Mouse (Mus musculus) midbrain, embryonic 13.5 days (tissue): ENCODE measurements around the gene Lrrfip1. TPM values are rescaled to one million over a fixed set of nuclear protein-coding genes. Genes with fewer than 3 reads are reported as not detected.

ENCODE experiments used
- ATAC-seq: fragments of 200-750 bp; cut with Nextera tagmentation; 2 replicates; pipeline ENCODE4 v1.8.0; 2017; ENCODE audit warnings: mild to moderate bottlenecking, moderate TSS enrichment, moderate library complexity
- H3K27ac ChIP-seq: fragments of 300-500 bp; sonication (generic); 2 replicates; pipeline ENCODE4 v1.5.1; 2015; ENCODE audit warnings: inconsistent platforms, mild to moderate bottlenecking, moderate library complexity
- H3K27me3 ChIP-seq: fragments of 300-500 bp; sonication (generic); 2 replicates; pipeline ENCODE4 v1.6.1; 2015; ENCODE audit warnings: mild to moderate bottlenecking, inconsistent platforms
- H3K36me3 ChIP-seq: fragments of 300-500 bp; sonication (generic); 2 replicates; pipeline ENCODE4 v1.6.1; 2015; ENCODE audit warnings: mild to moderate bottlenecking, inconsistent platforms
- H3K4me1 ChIP-seq: fragments of 300-500 bp; sonication (generic); replicated peaks from 2 replicates; pipeline ENCODE4 v1.6.1; 2015; ENCODE audit warnings: inconsistent platforms
- H3K4me2 ChIP-seq: fragments of 300-500 bp; sonication (generic); replicated peaks from 2 replicates; pipeline ENCODE4 v1.6.1; 2015; ENCODE audit warnings: moderate library complexity, mild to moderate bottlenecking, inconsistent platforms
- H3K4me3 ChIP-seq: fragments of 300-500 bp; sonication (generic); replicated peaks from 2 replicates; pipeline ENCODE4 v1.5.1; 2015; ENCODE audit warnings: mild to moderate bottlenecking, inconsistent platforms
- H3K9ac ChIP-seq: fragments of 300-500 bp; sonication (generic); replicated peaks from 2 replicates; pipeline ENCODE4 v1.6.1; 2015; ENCODE audit warnings: mild to moderate bottlenecking, inconsistent platforms
- H3K9me3 ChIP-seq: fragments of 300-500 bp; sonication (generic); 2 replicates; pipeline ENCODE4 v1.6.1; 2016; ENCODE audit warnings: mild to moderate bottlenecking, inconsistent platforms
- WGBS: fragments of 180-500 bp; shearing (Covaris S2); methylation state at CpG from one replicate; pipeline ENCODE4 v1.1.7; 2015; 5-methylcytosine and 5-hydroxymethylcytosine counted together
- polyA plus RNA-seq: library from polyadenylated mRNA; unstranded; fragments of >200 nt; fragmentation: Nextera tagmentation; extraction: Ambion mirVana; gene quantifications from 2 replicates; pipeline ENCODE4 v1.2.1, GENCODE M21; 2015

The Lrrfip1 gene
- polyA plus RNA-seq, 1 experiment from 2014 or later: 23.0 TPM

GRCm38 (mm10) chr1:91032393-91032971, 33.9 kb downstream of the Lrrfip1 start:
- no peak overlapping the region for H3K4me2 ChIP-seq
- no peaks in the 10 kb centered on the region for H3K4me1 ChIP-seq
- WGBS: 82% methylated on average over 11 of the region's 11 CpGs
- no peaks in the 10 kb centered on the region for H3K36me3 ChIP-seq
- H3K27ac ChIP-seq: no peak overlapping the region
- no peak overlapping the region for H3K9ac ChIP-seq
- H3K4me3 ChIP-seq: no peak overlapping the region
- H3K9me3 ChIP-seq: no peaks in the 10 kb centered on the region
- no peaks in the 10 kb centered on the region for H3K27me3 ChIP-seq
- ATAC-seq: no peak

GRCm38 (mm10) chr1:91034547-91034946, 36.0 kb downstream of the Lrrfip1 start:
- Histone ChIP-seq H3K36me3 (no peaks in the 10 kb centered on the region), H3K9ac (no peak overlapping the region), H3K27me3 (no peaks in the 10 kb centered on the region), H3K9me3 (no peaks in the 10 kb centered on the region), H3K4me2 (no peak overlapping the region), H3K4me1 (peaks cover 11% of the 10 kb centered on the region), H3K4me3 (no peak overlapping the region), H3K27ac (no peak overlapping the region)
- no peak for ATAC-seq
- WGBS: 86% methylated on average over 3 of the region's 3 CpGs

GRCm38 (mm10) chr1:91035266-91035665, 36.7 kb downstream of the Lrrfip1 start:
- Histone ChIP-seq H3K4me1 (peaks cover 13% of the 10 kb centered on the region), H3K4me3 (no peak overlapping the region), H3K9me3 (no peaks in the 10 kb centered on the region), H3K27ac (no peak overlapping the region), H3K9ac (no peak overlapping the region), H3K36me3 (no peaks in the 10 kb centered on the region), H3K4me2 (no peak overlapping the region), H3K27me3 (no peaks in the 10 kb centered on the region)
- 75% methylated on average over 2 of the region's 2 CpGs for WGBS
- ATAC-seq: no peak

GRCm38 (mm10) chr1:91037213-91037612, 38.7 kb downstream of the Lrrfip1 start:
- Histone ChIP-seq H3K27ac (no peak overlapping the region), H3K4me1 (peaks cover 13% of the 10 kb centered on the region), H3K9me3 (no peaks in the 10 kb centered on the region), H3K9ac (no peak overlapping the region), H3K36me3 (no peaks in the 10 kb centered on the region), H3K4me2 (no peak overlapping the region), H3K4me3 (no peak overlapping the region), H3K27me3 (no peaks in the 10 kb centered on the region)
- WGBS: 89% methylated on average over 4 of the region's 4 CpGs
- no peak for ATAC-seq

- no peaks in the 10 kb centered on the region for H3K9me3 ChIP-seq
- H3K27me3 ChIP-seq: no peaks in the 10 kb centered on the region
- H3K9ac ChIP-seq: no peak overlapping the region
- no peak overlapping the region for H3K4me2 ChIP-seq
- WGBS: 93% methylated on average over 6 of the region's 6 CpGs
- no peaks in the 10 kb centered on the region for H3K36me3 ChIP-seq
- no peak overlapping the region for H3K27ac ChIP-seq
- H3K4me1 ChIP-seq: peaks cover 16% of the 10 kb centered on the region
- H3K4me3 ChIP-seq: no peak overlapping the region
- no peak for ATAC-seq
Observed at GRCm38 (mm10) chr1:91038010-91038409, 39.5 kb downstream of the Lrrfip1 start.

- no peak overlapping the region for H3K9ac ChIP-seq
- H3K27me3 ChIP-seq: no peaks in the 10 kb centered on the region
- H3K4me2 ChIP-seq: no peak overlapping the region
- no peak overlapping the region for H3K27ac ChIP-seq
- no peaks in the 10 kb centered on the region for H3K36me3 ChIP-seq
- H3K4me3 ChIP-seq: no peak overlapping the region
- ATAC-seq: no peak
- WGBS: 47% methylated on average over 6 of the region's 6 CpGs
- peaks cover 20% of the 10 kb centered on the region for H3K4me1 ChIP-seq
- H3K9me3 ChIP-seq: no peaks in the 10 kb centered on the region
Observed at GRCm38 (mm10) chr1:91038531-91038930, 40.0 kb downstream of the Lrrfip1 start.

- Histone ChIP-seq H3K4me3 (no peak overlapping the region), H3K27me3 (no peaks in the 10 kb centered on the region), H3K27ac (no peak overlapping the region), H3K4me2 (no peak overlapping the region), H3K4me1 (peaks cover 20% of the 10 kb centered on the region), H3K9me3 (no peaks in the 10 kb centered on the region), H3K36me3 (no peaks in the 10 kb centered on the region), H3K9ac (no peak overlapping the region)
- no peak for ATAC-seq
- 93% methylated on average over 5 of the region's 5 CpGs for WGBS
Observed at GRCm38 (mm10) chr1:91041605-91042004, 43.1 kb downstream of the Lrrfip1 start.

- 70% methylated on average over 5 of the region's 5 CpGs for WGBS
- Histone ChIP-seq H3K4me1 (peaks cover 20% of the 10 kb centered on the region), H3K9me3 (no peaks in the 10 kb centered on the region), H3K9ac (no peak overlapping the region), H3K4me3 (no peak overlapping the region), H3K36me3 (no peaks in the 10 kb centered on the region), H3K27me3 (no peaks in the 10 kb centered on the region), H3K4me2 (no peak overlapping the region), H3K27ac (no peak overlapping the region)
- no peak for ATAC-seq
Observed at GRCm38 (mm10) chr1:91043191-91043590, 44.7 kb downstream of the Lrrfip1 start.

GRCm38 (mm10) chr1:91044176-91044575, 45.6 kb downstream of the Lrrfip1 start:
- ATAC-seq: no peak
- Histone ChIP-seq H3K4me2 (no peak overlapping the region), H3K9me3 (no peaks in the 10 kb centered on the region), H3K9ac (no peak overlapping the region), H3K36me3 (no peaks in the 10 kb centered on the region), H3K27me3 (no peaks in the 10 kb centered on the region), H3K27ac (no peak overlapping the region), H3K4me3 (no peak overlapping the region), H3K4me1 (peaks cover 13% of the 10 kb centered on the region)
- 91% methylated on average over 10 of the region's 10 CpGs for WGBS

GRCm38 (mm10) chr1:91044648-91045047, 46.1 kb downstream of the Lrrfip1 start:
- Histone ChIP-seq H3K27me3 (no peaks in the 10 kb centered on the region), H3K9ac (no peak overlapping the region), H3K4me1 (peaks cover 9% of the 10 kb centered on the region), H3K9me3 (no peaks in the 10 kb centered on the region), H3K36me3 (no peaks in the 10 kb centered on the region), H3K4me3 (no peak overlapping the region), H3K4me2 (no peak overlapping the region), H3K27ac (no peak overlapping the region)
- ATAC-seq: no peak
- whole genome bisulfite sequencing: 69% methylated on average over 3 of the region's 3 CpGs

GRCm38 (mm10) chr1:91046237-91046636, 47.7 kb downstream of the Lrrfip1 start:
- WGBS: 79% methylated on average over 5 of the region's 5 CpGs
- Histone ChIP-seq H3K4me1 (peaks cover 7% of the 10 kb centered on the region), H3K9me3 (no peaks in the 10 kb centered on the region), H3K27ac (no peak overlapping the region), H3K4me2 (no peak overlapping the region), H3K9ac (no peak overlapping the region), H3K4me3 (no peak overlapping the region), H3K36me3 (no peaks in the 10 kb centered on the region), H3K27me3 (peaks cover 3% of the 10 kb centered on the region; the same call in 1 of the 2 replicates)
- ATAC-seq: no peak

- Histone ChIP-seq H3K36me3 (no peaks in the 10 kb centered on the region), H3K9ac (no peak overlapping the region), H3K9me3 (no peaks in the 10 kb centered on the region), H3K27me3 (peaks cover 34% of the 10 kb centered on the region), H3K4me2 (no peak overlapping the region), H3K4me1 (peaks cover 17% of the 10 kb centered on the region), H3K4me3 (no peak overlapping the region), H3K27ac (no peak overlapping the region)
- 63% methylated on average over 6 of the region's 6 CpGs for WGBS
- ATAC-seq: no peak
Observed at GRCm38 (mm10) chr1:91049296-91049695, 50.8 kb downstream of the Lrrfip1 start.

- Histone ChIP-seq H3K27me3 (peaks cover 34% of the 10 kb centered on the region), H3K36me3 (no peaks in the 10 kb centered on the region), H3K4me1 (peaks cover 17% of the 10 kb centered on the region), H3K4me3 (no peak overlapping the region), H3K4me2 (no peak overlapping the region), H3K9ac (no peak overlapping the region), H3K9me3 (no peaks in the 10 kb centered on the region), H3K27ac (no peak overlapping the region)
- no peak for ATAC-seq
- 79% methylated on average over 8 of the region's 8 CpGs for WGBS
Observed at GRCm38 (mm10) chr1:91051461-91052094, 53.0 kb downstream of the Lrrfip1 start.
